Mouse (Mus musculus) erythroblast, embryonic 14.5 days (primary cell): ENCODE results near the gene Hipk1. TPM values are rescaled to one million over a fixed set of nuclear protein-coding genes. Genes with fewer than 3 reads are reported as not detected.

Experiments used
- H3K27me3 ChIP-seq: 2 replicates; pipeline ENCODE4 v1.6.1; 2012; ENCODE audit warnings: inconsistent platforms; ENCODE audit not compliant: control insufficient read depth
- H3K36me3 ChIP-seq: 2 replicates; pipeline ENCODE4 v1.6.1; 2012; ENCODE audit warnings: mild to moderate bottlenecking, inconsistent platforms; ENCODE audit not compliant: control insufficient read depth
- H3K4me1 ChIP-seq: 2 replicates; pipeline ENCODE4 v1.6.1; 2012; ENCODE audit warnings: inconsistent platforms; ENCODE audit not compliant: control insufficient read depth
- H3K4me3 ChIP-seq: replicated peaks from 2 replicates; pipeline ENCODE3; 2012; ENCODE audit warnings: moderate library complexity, mild to moderate bottlenecking, inconsistent platforms
- H3K9me3 ChIP-seq: 2 replicates; pipeline ENCODE4 v1.6.1; 2012; ENCODE audit warnings: low read length, inconsistent platforms, mixed read lengths; ENCODE audit not compliant: control insufficient read depth
- GATA1 ChIP-seq: IDR thresholded peaks from 2 replicates; pipeline ENCODE4 v1.6.1; 2012; ENCODE audit warnings: low read length, inconsistent platforms, mixed read lengths
- TAL1 ChIP-seq: IDR thresholded peaks from 3 replicates; pipeline ENCODE4 v1.6.1; 2012; ENCODE audit warnings: low read length, inconsistent platforms, mixed read lengths
- polyA plus RNA-seq: library from polyadenylated mRNA; stranded (reverse); fragments of >175 nt; gene quantifications from 2 replicates; pipeline ENCODE4 v1.2.3, GENCODE M21; 2012

Hipk1 gene
- polyA plus RNA-seq, 1 experiment: 7.4 TPM

DNA sequence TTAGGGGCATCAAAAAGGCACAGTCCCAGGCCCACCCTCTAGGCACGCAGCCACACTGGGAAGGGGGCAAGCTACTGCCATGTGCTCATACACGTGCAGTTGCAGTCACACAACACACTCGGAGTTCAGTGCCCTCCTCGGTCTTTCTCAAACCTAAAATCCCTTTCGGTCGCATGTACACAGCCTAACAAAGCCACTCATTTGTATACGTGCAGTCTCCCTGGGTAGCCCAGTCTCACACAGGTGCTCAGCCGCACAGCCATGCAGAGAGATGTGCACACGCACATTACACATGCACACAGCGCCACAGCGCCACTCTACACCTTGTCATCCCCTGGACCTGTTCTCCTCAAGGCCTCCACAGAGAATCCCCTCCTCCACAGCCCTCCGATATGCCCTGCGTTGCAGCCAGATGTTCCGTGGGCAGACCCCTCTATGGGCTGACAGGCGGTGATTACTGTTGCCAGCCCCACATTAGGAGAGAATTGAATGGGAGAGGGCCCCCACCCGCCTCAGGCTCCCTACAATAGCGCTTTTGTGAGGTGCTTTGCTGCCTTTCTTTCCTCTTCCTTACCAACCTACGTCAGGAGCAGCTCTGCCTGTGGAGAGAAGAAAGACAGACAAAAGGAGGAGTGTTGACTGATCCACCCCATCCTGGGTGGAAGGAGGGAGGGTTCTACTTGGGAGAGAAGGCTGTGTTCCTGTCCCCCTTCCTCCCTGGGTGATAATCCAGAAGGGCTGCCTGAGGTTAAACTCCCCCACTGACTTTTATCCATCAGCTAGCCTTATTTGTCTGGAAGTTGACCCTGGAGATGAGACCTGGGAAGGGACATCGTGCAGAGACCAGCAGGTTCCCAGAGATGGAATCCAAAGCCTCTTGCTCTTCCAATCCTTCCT lies 57.3 kb downstream of the Hipk1 start:
- Histone ChIP-seq H3K4me1 (peaks cover 19% of the 10 kb centered on the region), H3K4me3 (no peak overlapping the region), H3K9me3 (no peaks in the 10 kb centered on the region), H3K36me3 (peaks cover 47% of the 10 kb centered on the region), H3K27me3 (no peaks in the 10 kb centered on the region)
- TF ChIP-seq GATA1: no peak
- no peak for TF ChIP-seq TAL1

DNA sequence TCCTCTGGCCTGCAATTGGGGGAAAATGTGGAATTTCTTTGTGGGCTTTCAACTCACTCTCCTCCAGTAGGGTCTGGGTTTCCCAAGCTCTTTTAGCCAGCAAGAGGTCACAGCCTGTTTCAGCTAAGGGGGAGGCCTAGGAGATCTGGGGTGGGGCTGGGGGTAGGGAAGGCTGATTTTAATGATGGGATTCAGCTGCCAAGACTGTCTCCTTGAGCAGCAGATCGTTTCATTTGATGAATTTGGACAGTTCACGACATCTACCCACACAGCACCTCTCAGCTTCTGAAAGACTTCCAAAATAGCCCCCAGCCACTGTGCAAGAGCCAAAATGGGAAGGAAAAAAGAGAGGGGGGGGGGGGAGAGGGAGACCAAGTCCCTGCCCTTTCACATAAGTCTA lies 58.2 kb downstream of the Hipk1 start:
- Histone ChIP-seq H3K27me3 (no peaks in the 10 kb centered on the region), H3K36me3 (peaks cover 41% of the 10 kb centered on the region), H3K9me3 (no peaks in the 10 kb centered on the region)

GRCm38 (mm10) chr3:103732116-103732515 lies 59.2 kb downstream of the Hipk1 start:
- Histone ChIP-seq H3K27me3 (peaks cover 2% of the 10 kb centered on the region; the same call in 1 of the 2 replicates), H3K36me3 (peaks cover 31% of the 10 kb centered on the region), H3K4me1 (peaks cover 6% of the 10 kb centered on the region), H3K9me3 (no peaks in the 10 kb centered on the region), H3K4me3 (no peak overlapping the region)
- TF ChIP-seq TAL1: no peak
- no peak for TF ChIP-seq GATA1

More for the DNA sequence above, 58.2 kb downstream of the Hipk1 start:
- TF ChIP-seq TAL1 (no peak), GATA1 (no peak)
- Histone ChIP-seq H3K4me1 (peaks cover 12% of the 10 kb centered on the region), H3K4me3 (no peak overlapping the region)

GRCm38 (mm10) chr3:103729850-103730249 lies 61.5 kb downstream of the Hipk1 start:
- Histone ChIP-seq H3K4me1 (peaks cover 6% of the 10 kb centered on the region), H3K9me3 (no peaks in the 10 kb centered on the region), H3K27me3 (peaks cover 2% of the 10 kb centered on the region; the same call in 1 of the 2 replicates), H3K4me3 (no peak overlapping the region), H3K36me3 (peaks cover 8% of the 10 kb centered on the region)
- TF ChIP-seq GATA1 (no peak), TAL1 (no peak)

- H3K4me3 ChIP-seq: no peak overlapping the region
- no peaks in the 10 kb centered on the region for H3K9me3 ChIP-seq
- peaks cover 6% of the 10 kb centered on the region for H3K4me1 ChIP-seq
- peaks cover 2% of the 10 kb centered on the region; the same call in 1 of the 2 replicates for H3K27me3 ChIP-seq
- H3K36me3 ChIP-seq: no peaks in the 10 kb centered on the region
- TF ChIP-seq GATA1 (no peak), TAL1 (no peak)
These were observed 63.5 kb downstream of the Hipk1 start for GRCm38 (mm10) chr3:103727813-103728326.

DNA sequence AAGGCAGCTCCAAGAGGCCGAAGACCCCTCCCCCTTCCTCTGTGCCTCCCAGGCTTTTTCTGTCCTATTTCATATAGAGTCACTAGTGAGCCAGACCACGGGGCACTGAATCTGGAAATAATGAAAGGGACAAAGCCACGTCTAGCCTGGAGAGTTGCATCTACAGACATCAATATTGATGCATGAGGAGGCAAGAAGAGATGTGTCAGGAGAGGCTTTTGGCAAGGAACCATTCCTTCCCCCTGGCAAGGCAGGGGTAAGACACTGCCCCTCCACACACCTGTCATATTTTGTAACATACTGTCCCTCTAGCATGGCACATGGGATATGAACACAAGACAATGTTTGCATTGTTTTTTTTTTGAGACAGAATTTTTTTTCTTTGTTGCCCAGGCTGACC lies 64.7 kb downstream of the Hipk1 start:
- Histone ChIP-seq H3K4me3 (no peak overlapping the region), H3K36me3 (no peaks in the 10 kb centered on the region), H3K9me3 (no peaks in the 10 kb centered on the region), H3K4me1 (peaks cover 6% of the 10 kb centered on the region), H3K27me3 (peaks cover 2% of the 10 kb centered on the region; the same call in 1 of the 2 replicates)
- no peak for TF ChIP-seq TAL1
- no peak for TF ChIP-seq GATA1

DNA sequence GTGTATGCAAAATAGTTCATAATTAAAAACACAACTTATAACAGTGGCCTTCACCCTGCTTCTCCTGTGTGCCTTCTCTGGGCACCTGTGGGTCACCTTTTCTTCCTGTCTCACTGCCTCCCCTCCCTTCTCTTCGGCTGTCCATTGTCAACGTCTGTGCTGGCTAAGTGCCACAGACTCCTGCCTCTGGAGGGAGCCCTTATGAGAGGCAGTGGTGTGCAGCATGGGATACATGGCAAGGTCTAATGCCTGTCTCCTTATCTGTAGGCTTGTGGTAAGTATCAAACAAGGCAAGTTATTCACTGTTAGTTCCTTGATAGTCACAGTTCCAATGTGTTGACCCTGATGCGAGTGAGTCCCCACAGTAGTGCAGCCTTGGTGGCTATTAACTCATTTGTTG lies 67.2 kb downstream of the Hipk1 start:
- H3K4me1 ChIP-seq: no peaks in the 10 kb centered on the region; the same call in 1 of the 2 replicates
- H3K36me3 ChIP-seq: no peaks in the 10 kb centered on the region
- TF ChIP-seq TAL1 (no peak), GATA1 (no peak)

DNA sequence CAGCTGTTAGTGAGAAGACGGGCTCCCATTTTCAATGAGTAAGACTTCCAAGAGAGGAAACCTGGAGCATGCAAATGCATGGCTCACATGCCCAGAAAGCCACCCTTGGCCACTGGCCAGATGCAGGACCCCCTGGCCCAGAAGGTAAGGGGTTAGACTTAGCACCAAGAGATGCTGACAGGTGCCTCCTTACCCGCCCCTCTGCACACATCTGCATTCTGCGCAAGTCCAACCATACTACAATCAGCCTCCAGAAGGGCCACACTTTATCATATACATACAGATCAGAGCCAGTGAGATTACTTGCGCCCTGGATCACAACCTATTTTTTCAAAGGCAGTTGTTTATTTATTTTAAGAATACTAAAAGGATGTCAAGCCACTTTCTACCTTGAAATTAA lies 72.6 kb downstream of the Hipk1 start:
- H3K36me3 ChIP-seq: no peaks in the 10 kb centered on the region
- no peaks in the 10 kb centered on the region for H3K4me1 ChIP-seq
- TF ChIP-seq GATA1: no peak
- TF ChIP-seq TAL1: no peak
- H3K4me3 ChIP-seq: no peak overlapping the region
- H3K9me3 ChIP-seq: no peaks in the 10 kb centered on the region
- H3K27me3 ChIP-seq: no peaks in the 10 kb centered on the region

More for the DNA sequence above, 67.2 kb downstream of the Hipk1 start:
- Histone ChIP-seq H3K4me3 (no peak overlapping the region), H3K27me3 (peaks cover 2% of the 10 kb centered on the region; the same call in 1 of the 2 replicates), H3K9me3 (no peaks in the 10 kb centered on the region)

GRCm38 (mm10) chr3:103716774-103717760 lies 74.3 kb downstream of the Hipk1 start:
- TF ChIP-seq GATA1: no peak
- no peak for TF ChIP-seq TAL1
- H3K36me3 ChIP-seq: no peaks in the 10 kb centered on the region

More at GRCm38 (mm10) chr3:103716774-103717760, 74.3 kb downstream of the Hipk1 start:
- Histone ChIP-seq H3K9me3 (no peaks in the 10 kb centered on the region), H3K4me3 (no peak overlapping the region), H3K27me3 (no peaks in the 10 kb centered on the region), H3K4me1 (no peaks in the 10 kb centered on the region)
